Mouse (Mus musculus): Measurements from ENCODE around the gene Sox8. TPM values are rescaled to one million over a fixed set of nuclear protein-coding genes. Genes with fewer than 3 reads are reported as not detected.

The Sox8 gene
- polyA plus RNA-seq, 1 experiment from 2014 or later, result 2.5 TPM

DNA sequence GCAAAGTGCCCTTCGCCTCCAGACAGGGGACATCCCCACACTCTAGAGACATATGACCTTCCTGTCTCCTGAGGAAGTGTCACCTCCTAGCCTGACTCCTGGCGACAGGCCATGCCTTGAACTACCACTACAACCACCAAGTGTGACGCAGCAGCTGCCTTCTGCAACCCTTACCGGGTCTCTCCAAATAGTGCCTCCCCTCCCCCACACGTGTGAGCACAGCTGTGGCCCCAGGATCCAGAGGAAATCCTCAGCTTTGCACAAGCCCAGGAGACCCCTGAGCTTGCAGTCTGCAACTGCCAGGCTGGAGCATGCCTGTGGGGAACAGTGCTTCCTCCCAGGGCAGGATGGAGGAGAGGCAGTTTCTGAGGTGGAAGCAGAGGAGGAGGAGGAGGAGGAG, 54.2 kb downstream of the Sox8 start:
- Histone ChIP-seq H3K9me3 (ENCODE audit: control insufficient read depth) (no peaks in the 10 kb centered on the region), H3K4me1 (replicated peaks; ENCODE audit: control insufficient read depth, insufficient read depth, low read length) (no peaks in the 10 kb centered on the region), H3K27me3 (replicated peaks; ENCODE audit: control insufficient read depth, insufficient read depth, low read length) (no peaks in the 10 kb centered on the region), H3K4me2 (replicated peaks; ENCODE audit: low read depth) (no peak overlapping the region), H3K9ac (ENCODE audit: low read depth, low read length) (no peak overlapping the region), H3K27ac (ENCODE audit: low read depth, low read length) (no peak overlapping the region), H3K4me3 (ENCODE audit: low read depth, low read length) (no peak overlapping the region), H3K36me3 (ENCODE audit: control insufficient read depth, insufficient read depth) (no peaks in the 10 kb centered on the region)
- no peak for TF ChIP-seq CTCF (IDR thresholded peaks at IDR 0.05; ENCODE audit: low read depth)
- 25% methylated on average over 5 of the region's 5 CpGs for WGBS
- ATAC-seq, result no peak

Other genes starting within 250 kb of the Sox8 start
- 0.10 and 0.20 TPM in 2 replicates for gene Tpsab1, start 225.1 kb downstream of the Sox8 start, polyA plus RNA-seq (2015; fragmentation: Nextera tagmentation; extraction: Ambion mirVana)
- gene Tpsb2, start 204.4 kb downstream of the Sox8 start, polyA plus RNA-seq (2015; fragmentation: Nextera tagmentation; extraction: Ambion mirVana), result 6.7 and 7.8 TPM in 2 replicates
- 11.0 and 13.3 TPM in 2 replicates for gene Tpsg1, start 201.4 kb downstream of the Sox8 start, polyA plus RNA-seq (2015; fragmentation: Nextera tagmentation; extraction: Ambion mirVana)
- 1.7 and 1.9 TPM in 2 replicates for gene Cacna1h, start 136.9 kb downstream of the Sox8 start, polyA plus RNA-seq (2015; fragmentation: Nextera tagmentation; extraction: Ambion mirVana)
- gene Tekt4, start 116.1 kb downstream of the Sox8 start, polyA plus RNA-seq (2015; fragmentation: Nextera tagmentation; extraction: Ambion mirVana), result not detected in 2 replicates
- gene Sstr5, start 73.4 kb downstream of the Sox8 start, polyA plus RNA-seq (2015; fragmentation: Nextera tagmentation; extraction: Ambion mirVana), result 0.64 and 0.77 TPM in 2 replicates
- gene Lmf1, start 8.4 kb upstream of the Sox8 start, polyA plus RNA-seq (2015; fragmentation: Nextera tagmentation; extraction: Ambion mirVana), result 16.1 and 16.5 TPM in 2 replicates
- gene Gng13, start 146.5 kb upstream of the Sox8 start, polyA plus RNA-seq (2015; fragmentation: Nextera tagmentation; extraction: Ambion mirVana), result 0.92 and 0.95 TPM in 2 replicates
- 4.3 and 6.1 TPM in 2 replicates for gene Chtf18, start 156.7 kb upstream of the Sox8 start, polyA plus RNA-seq (2015; fragmentation: Nextera tagmentation; extraction: Ambion mirVana)
- gene Rpusd1, start 157.0 kb upstream of the Sox8 start, polyA plus RNA-seq (2015; fragmentation: Nextera tagmentation; extraction: Ambion mirVana), result 6.7 and 7.2 TPM in 2 replicates
- not detected in 2 replicates for gene Mslnl, start 165.4 kb upstream of the Sox8 start, polyA plus RNA-seq (2015; fragmentation: Nextera tagmentation; extraction: Ambion mirVana)
- 48.2 and 57.0 TPM in 2 replicates for gene Msln, start 183.7 kb upstream of the Sox8 start, polyA plus RNA-seq (2015; fragmentation: Nextera tagmentation; extraction: Ambion mirVana)
- gene Narfl, start 203.1 kb upstream of the Sox8 start, polyA plus RNA-seq (2015; fragmentation: Nextera tagmentation; extraction: Ambion mirVana), result 20.2 and 21.7 TPM in 2 replicates
- 28.2 and 31.4 TPM in 2 replicates for gene Haghl, start 215.0 kb upstream of the Sox8 start, polyA plus RNA-seq (2015; fragmentation: Nextera tagmentation; extraction: Ambion mirVana)
- 0.09 and 0.18 TPM in 2 replicates for gene Ccdc78, start 215.9 kb upstream of the Sox8 start, polyA plus RNA-seq (2015; fragmentation: Nextera tagmentation; extraction: Ambion mirVana)
- gene Fam173a, start 222.2 kb upstream of the Sox8 start, polyA plus RNA-seq (2015; fragmentation: Nextera tagmentation; extraction: Ambion mirVana), result 127 and 129 TPM in 2 replicates
- gene AC134908.4, start 225.0 kb upstream of the Sox8 start, polyA plus RNA-seq (2015; fragmentation: Nextera tagmentation; extraction: Ambion mirVana), result not detected in 2 replicates
- 21.4 and 23.5 TPM in 2 replicates for gene Metrn, start 226.4 kb upstream of the Sox8 start, polyA plus RNA-seq (2015; fragmentation: Nextera tagmentation; extraction: Ambion mirVana)
- 1.1 and 1.5 TPM in 2 replicates for gene Fbxl16, start 238.4 kb upstream of the Sox8 start, polyA plus RNA-seq (2015; fragmentation: Nextera tagmentation; extraction: Ambion mirVana)

All from intestine, postnatal 0 days (tissue).